Mouse (Mus musculus) B cell, adult 2 months (primary cell): ENCODE data around the gene Tacc2.

Experiments
- DNase-seq, 2 experiments: peaks; one replicate each; pipeline ENCODE4 v3.0.0; 2022

Tacc2 gene

GRCm38 (mm10) chr7:130621953-130622352 lies 44.7 kb downstream of the Tacc2 start:
- no peak for DNase-seq

- DNase-seq = no peak
Observed at GRCm38 (mm10) chr7:130622359-130622758, 45.1 kb downstream of the Tacc2 start.

DNA sequence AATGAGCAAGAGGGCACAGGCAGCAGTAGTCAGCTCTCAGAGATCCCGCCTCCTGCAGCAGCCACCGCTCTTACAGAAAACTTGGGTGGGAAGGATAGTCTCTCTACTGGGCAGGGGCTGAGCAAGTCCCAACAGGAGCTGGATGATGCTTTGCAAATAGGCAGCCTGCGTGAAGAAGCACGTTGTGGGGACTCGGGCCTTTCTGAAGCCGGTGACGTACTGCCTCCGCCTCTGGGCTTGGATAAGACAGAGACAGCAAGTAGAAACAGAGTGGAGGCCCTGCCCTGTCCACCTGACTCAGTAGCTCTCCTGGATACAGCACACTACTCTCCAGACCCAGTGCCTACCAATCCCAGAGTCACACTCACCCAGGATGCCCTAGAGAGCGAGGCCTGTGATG lies 47.1 kb downstream of the Tacc2 start:
- DNase-seq = no peak

GRCm38 (mm10) chr7:130625361-130625760 lies 48.1 kb downstream of the Tacc2 start:
- DNase-seq = no peak

- DNase-seq = no peak
Observed at GRCm38 (mm10) chr7:130628601-130629000, 51.4 kb downstream of the Tacc2 start.

GRCm38 (mm10) chr7:130629999-130630398 lies 52.8 kb downstream of the Tacc2 start:
- DNase-seq = no peak

DNA sequence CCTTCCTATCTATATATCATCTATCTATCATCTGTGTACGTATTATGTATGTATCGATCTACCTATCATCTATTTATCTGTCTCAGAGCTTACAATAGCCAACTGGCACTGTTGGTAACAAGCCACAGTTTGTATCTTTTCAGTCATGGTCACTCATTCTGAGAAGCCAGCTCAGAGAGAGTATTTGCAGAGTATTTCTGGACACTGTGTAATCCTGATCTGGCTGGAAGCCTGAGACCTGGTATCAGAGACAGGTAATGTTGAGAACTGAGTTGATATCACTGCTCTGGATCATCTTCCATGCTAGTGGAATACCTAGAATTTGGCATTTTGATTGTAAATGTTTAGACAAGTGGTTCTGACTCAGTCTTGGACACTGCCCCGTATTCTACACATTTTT lies 53.7 kb downstream of the Tacc2 start:
- no peak for DNase-seq

- DNase-seq = peak; percentile 20 to 21
Observed at GRCm38 (mm10) chr7:130631553-130632378, 54.5 kb downstream of the Tacc2 start.

DNA sequence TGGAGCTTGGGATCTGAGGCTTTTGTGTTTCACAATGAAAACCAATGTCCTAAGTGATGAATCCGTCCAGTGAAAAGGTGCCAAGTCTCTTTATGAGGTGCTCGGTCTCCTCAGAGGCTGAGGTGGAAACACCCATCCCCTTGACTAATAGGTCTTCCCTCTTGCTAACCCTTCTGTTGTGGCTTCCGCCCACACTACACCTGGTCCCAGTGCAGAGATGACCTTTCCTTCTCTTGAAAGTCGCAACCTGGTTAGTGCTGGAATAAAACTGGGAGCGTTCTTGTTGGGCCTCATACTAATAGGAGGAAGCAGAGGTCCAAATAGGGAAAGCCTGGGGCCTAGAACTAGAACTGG lies 55.1 kb downstream of the Tacc2 start:
- no peak for DNase-seq

GRCm38 (mm10) chr7:130634259-130634871 lies 57.1 kb downstream of the Tacc2 start:
- no peak for DNase-seq

DNA sequence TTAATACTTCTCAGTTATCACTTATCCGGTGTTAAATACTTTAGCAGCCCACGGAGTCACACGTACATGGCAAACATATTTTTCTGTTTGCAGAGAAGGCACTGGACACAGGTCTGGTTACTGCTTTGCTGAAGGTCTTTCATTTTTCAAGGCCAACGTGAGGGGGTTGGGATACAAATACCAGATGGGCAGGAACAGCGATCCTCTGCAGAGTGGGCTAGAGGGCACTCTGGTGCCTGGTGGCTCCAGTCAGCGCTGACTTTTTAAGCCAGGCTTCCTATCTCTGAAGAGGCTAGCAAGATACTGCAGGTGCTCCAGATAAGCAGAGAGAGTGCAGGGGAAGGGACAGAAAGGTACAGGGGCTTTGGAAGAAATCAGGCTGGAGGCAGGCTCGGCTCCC lies 58.0 kb downstream of the Tacc2 start:
- DNase-seq = no peak

- no peak for DNase-seq
Observed at GRCm38 (mm10) chr7:130636274-130636673, 59.0 kb downstream of the Tacc2 start.

DNA sequence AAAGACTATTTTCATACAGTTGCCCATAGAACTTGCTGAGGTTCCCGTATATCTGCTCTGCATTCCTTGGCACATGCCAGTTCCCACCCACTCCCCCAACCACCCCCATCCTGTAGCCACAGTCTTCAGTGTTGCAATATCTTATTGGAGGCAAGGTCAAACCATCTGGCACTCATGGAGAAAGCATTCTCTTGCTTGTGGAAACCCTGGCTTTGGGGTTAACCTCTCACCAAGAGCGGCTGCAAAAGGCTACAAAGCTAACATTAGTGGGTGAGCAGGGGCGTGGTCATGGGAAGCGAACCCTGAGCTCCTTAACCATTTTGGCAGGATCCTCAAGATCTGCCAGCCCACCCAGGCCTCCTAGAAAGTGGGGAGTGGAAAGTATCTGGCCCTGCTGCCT lies 59.7 kb downstream of the Tacc2 start:
- DNase-seq = no peak

GRCm38 (mm10) chr7:130637811-130638210 lies 60.6 kb downstream of the Tacc2 start:
- DNase-seq = no peak

DNA sequence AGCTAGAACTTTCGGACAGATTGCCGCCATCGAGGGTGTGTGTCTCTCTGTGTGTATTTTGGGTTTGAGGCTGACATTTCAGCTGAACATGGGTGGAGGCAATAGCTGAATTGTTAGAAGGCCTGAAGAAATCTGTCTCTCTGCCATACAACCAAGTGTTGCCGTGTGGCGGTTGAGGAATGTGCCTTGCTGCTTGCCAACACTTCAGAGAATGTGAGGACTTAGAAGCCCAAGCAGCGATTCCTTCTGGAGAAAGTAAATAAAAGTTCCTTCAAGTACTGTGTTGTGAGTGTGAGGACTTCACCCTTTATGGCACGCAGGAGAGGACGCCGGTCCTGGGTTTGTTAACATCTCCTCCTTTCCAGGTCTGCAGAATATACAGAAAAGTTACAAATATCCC lies 63.4 kb downstream of the Tacc2 start:
- DNase-seq = no peak

- peak in 1 of 2 experiments; percentile 4 for DNase-seq
Observed at GRCm38 (mm10) chr7:130645332-130645993, 68.2 kb downstream of the Tacc2 start.

DNA sequence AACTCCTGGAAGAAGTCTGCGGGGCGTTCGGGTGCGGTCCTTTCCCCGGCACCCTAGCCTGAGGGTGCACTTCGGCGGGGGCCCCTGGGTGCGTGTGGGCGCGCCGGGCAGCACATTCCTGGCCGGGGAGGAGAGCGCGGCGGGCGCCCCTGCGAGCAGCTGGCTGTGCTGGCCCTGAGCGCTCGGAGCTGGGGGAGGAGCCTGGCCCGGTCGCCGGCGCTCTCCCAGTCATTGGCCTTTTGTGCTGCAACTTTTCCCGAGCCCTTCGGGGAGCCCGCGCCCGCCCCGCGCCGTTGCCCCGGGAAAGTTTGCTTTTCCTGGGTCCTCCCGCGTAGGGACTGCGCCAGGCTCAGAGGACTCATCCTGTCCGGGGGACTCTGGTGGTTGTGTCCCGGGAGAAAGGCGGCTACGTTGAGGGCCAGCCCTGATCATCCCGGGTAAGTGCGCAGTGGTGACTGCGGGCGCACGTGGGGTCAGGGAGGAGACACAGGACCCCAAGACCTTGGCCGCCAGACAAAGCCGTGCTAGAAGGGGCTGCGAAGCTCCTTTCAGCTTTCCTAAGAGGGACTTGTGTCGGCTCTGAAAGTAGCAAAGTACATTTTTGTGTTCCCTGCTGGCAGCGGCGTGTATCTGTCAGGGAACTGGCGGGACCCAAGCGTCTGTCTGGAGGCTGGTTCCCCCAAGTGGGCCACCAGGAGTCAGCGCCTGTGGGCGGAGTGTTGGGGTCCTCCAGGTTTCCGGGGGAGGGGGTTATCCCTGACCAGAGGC lies 68.9 kb downstream of the Tacc2 start:
- DNase-seq = peak; percentile 38 to 43

DNA sequence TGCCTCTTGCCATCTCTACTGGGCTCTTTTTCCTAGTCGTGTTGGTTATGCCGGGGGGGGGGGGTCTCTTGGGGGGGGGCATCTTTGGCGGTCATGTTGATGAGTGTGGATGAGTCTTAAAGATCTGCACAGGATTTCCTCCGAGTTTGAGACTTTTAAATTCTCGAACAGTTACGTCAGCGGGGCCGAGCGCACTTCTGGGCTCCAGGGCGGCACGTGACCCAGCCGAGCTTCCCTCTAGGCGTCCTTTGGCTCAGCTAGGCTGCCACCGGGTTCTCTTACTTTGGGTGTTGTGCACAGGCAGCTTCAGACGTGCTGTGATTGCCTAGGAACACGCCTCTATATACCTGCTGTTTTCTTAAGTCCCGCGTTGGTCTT lies 69.5 kb downstream of the Tacc2 start:
- peak; percentile 56 to 66 for DNase-seq

DNA sequence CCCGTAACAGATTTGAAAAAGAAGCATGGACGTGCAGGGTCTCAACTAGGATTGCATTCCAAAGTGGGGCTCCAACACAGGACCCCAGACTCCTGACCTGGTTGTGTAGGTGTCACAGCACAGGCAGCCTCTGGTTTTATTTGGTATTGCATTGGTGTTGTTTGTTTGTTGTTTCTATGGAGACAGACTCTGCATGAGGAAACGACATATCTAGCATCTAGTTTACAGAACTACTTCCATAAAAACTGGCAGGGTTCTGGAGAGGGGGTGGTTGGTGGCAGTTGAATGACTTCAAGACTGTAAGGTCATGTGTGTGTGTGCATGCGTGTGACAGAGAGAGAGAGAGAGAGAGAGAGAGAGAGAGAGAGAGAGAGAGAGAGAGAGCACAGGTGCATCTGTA lies 70.8 kb downstream of the Tacc2 start:
- peak in 1 of 2 experiments; percentile 2 for DNase-seq

GRCm38 (mm10) chr7:130649257-130649656 lies 72.0 kb downstream of the Tacc2 start:
- DNase-seq = no peak

DNA sequence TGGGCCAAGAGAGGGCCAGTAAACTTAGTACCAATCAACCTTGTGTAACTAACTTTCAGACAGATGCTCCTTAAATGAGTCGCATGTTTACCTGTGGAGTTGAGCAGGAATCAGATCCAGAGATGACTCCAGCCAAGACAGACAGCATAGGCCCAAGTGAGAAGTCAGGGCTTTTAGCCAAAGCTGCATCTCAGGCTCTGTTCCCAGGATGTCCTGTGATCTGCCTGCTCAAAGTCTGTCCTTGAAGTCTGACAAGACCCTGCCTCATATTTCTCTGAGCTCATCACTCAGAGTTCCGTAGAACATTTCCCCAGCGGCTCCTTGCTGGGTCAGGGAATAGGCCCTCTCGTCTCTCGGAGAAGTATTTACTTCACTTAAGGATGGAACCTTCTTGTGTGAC lies 73.4 kb downstream of the Tacc2 start:
- DNase-seq = no peak

DNA sequence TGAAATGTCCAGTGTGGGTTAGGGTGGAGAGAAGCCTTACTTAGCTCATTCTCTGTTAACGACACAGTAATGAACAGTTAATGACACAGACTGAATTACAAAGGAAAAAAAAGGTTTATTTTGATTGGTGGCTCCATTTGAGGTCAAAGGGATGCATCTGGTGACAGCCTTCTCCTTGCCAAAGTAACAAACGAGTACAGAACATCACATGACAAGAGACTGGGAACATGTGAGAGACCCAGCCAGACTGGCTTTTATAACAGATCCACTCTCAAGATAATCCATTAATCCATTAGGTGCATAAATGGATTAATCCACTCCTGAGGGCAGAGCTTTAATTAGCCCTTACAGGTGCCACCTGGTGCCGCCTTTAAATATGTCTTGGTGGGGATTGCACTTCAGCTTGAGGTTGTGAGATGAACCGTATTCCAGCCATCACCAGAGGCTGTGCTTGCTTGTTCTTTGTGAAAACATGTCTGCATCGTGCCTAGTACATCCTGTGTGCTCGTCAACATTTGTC lies 75.9 kb downstream of the Tacc2 start:
- no peak for DNase-seq

- DNase-seq = no peak
Observed at GRCm38 (mm10) chr7:130654562-130654961, 77.3 kb downstream of the Tacc2 start.
